Mouse (Mus musculus) heart, postnatal 14 days (tissue): ENCODE results near the gene Rbm20. TPM values are rescaled to one million over a fixed set of nuclear protein-coding genes. Genes with fewer than 3 reads are reported as not detected.
A peak's percentile ranks its signal among the peaks of the same experiment; 100 is the strongest.

Experiments used
- DNase-seq, 2 experiments: peaks; one replicate each; pipeline ENCODE4 v3.0.0; 2021 to 2022
- intact Hi-C: fragments of 180-260 bp; cut with DNase I; formaldehyde crosslinking; loops from one replicate; pipeline ENCODE4 v1.15.1; 2025
- total RNA-seq, 2 experiments: library from RNA; stranded (reverse); gene quantifications; 2 replicates each; pipeline ENCODE4 v1.2.3; 2021

The Rbm20 gene
- total RNA-seq, 2 experiments from 2014 or later = 224 to 225 TPM

- intact Hi-C loops = no loop called here
- no peak for DNase-seq
Measured at GRCm38 (mm10) chr19:53780752-53781602, 103.9 kb downstream of the Rbm20 start.

- intact Hi-C loops = no loop called here
- no peak for DNase-seq
Measured at GRCm38 (mm10) chr19:53781826-53782225, 104.7 kb downstream of the Rbm20 start.

GRCm38 (mm10) chr19:53785352-53785751 is 108.2 kb downstream of the Rbm20 start:
- intact Hi-C loops = no loop called here
- no peak for DNase-seq

GRCm38 (mm10) chr19:53786239-53786638 is 109.1 kb downstream of the Rbm20 start:
- intact Hi-C loops = no loop called here
- DNase-seq = no peak

- intact Hi-C loops = no loop called here
- no peak for DNase-seq
Measured at GRCm38 (mm10) chr19:53786836-53787235, 109.7 kb downstream of the Rbm20 start.

- no peak for DNase-seq
Measured at GRCm38 (mm10) chr19:53788621-53789331, 111.7 kb downstream of the Rbm20 start.

GRCm38 (mm10) chr19:53789571-53789970 is 112.5 kb downstream of the Rbm20 start:
- no peak for DNase-seq
- intact Hi-C loops = no loop called here

More at GRCm38 (mm10) chr19:53788621-53789331, 111.7 kb downstream of the Rbm20 start:
- intact Hi-C loops = no loop called here

GRCm38 (mm10) chr19:53791751-53792720 is 114.9 kb downstream of the Rbm20 start:
- DNase-seq = no peak
- intact Hi-C loops = no loop called here

- DNase-seq = no peak
- intact Hi-C loops = no loop called here
Measured at GRCm38 (mm10) chr19:53792976-53793897, 116.1 kb downstream of the Rbm20 start.

- intact Hi-C loops = no loop called here
- no peak for DNase-seq
Measured at GRCm38 (mm10) chr19:53793994-53794890, 117.1 kb downstream of the Rbm20 start.

- intact Hi-C loops = no loop called here
Measured at GRCm38 (mm10) chr19:53794996-53795395, 117.9 kb downstream of the Rbm20 start.

GRCm38 (mm10) chr19:53796020-53796419 is 118.9 kb downstream of the Rbm20 start:
- intact Hi-C loops = no loop called here

More at GRCm38 (mm10) chr19:53794996-53795395, 117.9 kb downstream of the Rbm20 start:
- no peak for DNase-seq

GRCm38 (mm10) chr19:53797770-53798169 is 120.7 kb downstream of the Rbm20 start:
- DNase-seq = no peak
- intact Hi-C loops = no loop called here

More at GRCm38 (mm10) chr19:53796020-53796419, 118.9 kb downstream of the Rbm20 start:
- no peak for DNase-seq

- DNase-seq = no peak
- intact Hi-C loops = no loop called here
Measured at GRCm38 (mm10) chr19:53799885-53800284, 122.8 kb downstream of the Rbm20 start.

- intact Hi-C loops = no loop called here
- no peak for DNase-seq
Measured at GRCm38 (mm10) chr19:53800365-53800999, 123.4 kb downstream of the Rbm20 start.

- intact Hi-C loops = no loop called here
- no peak for DNase-seq
Measured at GRCm38 (mm10) chr19:53801380-53801779, 124.3 kb downstream of the Rbm20 start.

GRCm38 (mm10) chr19:53801789-53802683 is 124.9 kb downstream of the Rbm20 start:
- DNase-seq = peak in 1 of 2 experiments; percentile 65
- intact Hi-C loops = no loop called here
